Mouse (Mus musculus) E14TG2a.4 (cell line): ENCODE data around the gene Clock.

ENCODE experiments used
- H3K27me3 ChIP-seq: 2 replicates; pipeline ENCODE4 v1.6.1; 2014; ENCODE audit warnings: low read length, control low read depth; ENCODE audit not compliant: insufficient read depth
- H3K36me3 ChIP-seq: 2 replicates; pipeline ENCODE4 v1.6.1; 2014; ENCODE audit warnings: low read length, control low read depth; ENCODE audit not compliant: insufficient read depth
- H3K4me1 ChIP-seq: replicated peaks from 2 replicates; pipeline ENCODE4 v1.6.1; 2014; ENCODE audit warnings: low read depth, low read length, control low read depth
- H3K4me3 ChIP-seq: replicated peaks from 2 replicates; pipeline ENCODE4 v1.5.1; 2014; ENCODE audit warnings: mild to moderate bottlenecking, low read length
- H3K9me3 ChIP-seq: 2 replicates; pipeline ENCODE4 v1.6.1; 2014; ENCODE audit warnings: low read length, control low read depth
- CTCF ChIP-seq: conservative IDR thresholded peaks from 2 replicates; pipeline ENCODE4 v1.5.1; 2014; ENCODE audit warnings: low read length
- NANOG ChIP-seq: IDR thresholded peaks from 2 replicates; pipeline ENCODE4 v1.6.1; 2014; ENCODE audit warnings: borderline replicate concordance, low read length, mixed read lengths
- POU5F1 ChIP-seq: IDR thresholded peaks from 2 replicates; pipeline ENCODE4 v1.6.1; 2014; ENCODE audit warnings: low read length, borderline replicate concordance

The Clock gene

DNA sequence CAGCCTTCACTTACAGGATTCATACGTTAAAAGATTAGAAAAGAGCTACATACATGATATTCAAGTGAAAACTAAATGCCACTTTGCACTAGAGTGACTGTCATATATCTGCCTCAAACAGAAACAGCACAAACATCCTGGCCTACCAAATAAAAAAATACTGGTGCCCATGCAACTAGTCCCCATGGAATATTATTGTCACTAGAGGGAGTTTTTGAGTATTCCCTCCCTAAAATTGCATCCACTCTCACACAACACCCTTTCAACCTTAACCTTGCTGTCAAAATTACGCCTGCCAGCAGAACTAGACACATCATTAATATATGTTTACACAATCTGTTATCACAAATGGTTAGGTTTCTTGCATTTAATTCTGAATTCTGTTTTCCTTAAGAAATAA lies 2.6 kb downstream of the Clock start:
- no peak for TF ChIP-seq NANOG
- TF ChIP-seq CTCF, result no peak
- no peak for TF ChIP-seq POU5F1
- Histone ChIP-seq H3K4me3 (no peak overlapping the region), H3K36me3 (peaks cover 9% of the 10 kb centered on the region; the same call in 1 of the 2 replicates)

GRCm38 (mm10) chr5:76289234-76289691 lies 15.3 kb downstream of the Clock start:
- Histone ChIP-seq H3K4me3 (no peak overlapping the region), H3K9me3 (no peaks in the 10 kb centered on the region), H3K27me3 (no peaks in the 10 kb centered on the region), H3K4me1 (peaks cover 65% of the 10 kb centered on the region), H3K36me3 (no peaks in the 10 kb centered on the region)
- TF ChIP-seq POU5F1 (no peak), NANOG (no peak), CTCF (no peak)

More for the DNA sequence above, 2.6 kb downstream of the Clock start:
- Histone ChIP-seq H3K9me3 (no peaks in the 10 kb centered on the region), H3K4me1 (peaks cover 28% of the 10 kb centered on the region), H3K27me3 (no peaks in the 10 kb centered on the region)

GRCm38 (mm10) chr5:76288256-76288655 lies 16.3 kb downstream of the Clock start:
- Histone ChIP-seq H3K4me3 (peak overlapping the region; percentile 41), H3K36me3 (no peaks in the 10 kb centered on the region), H3K27me3 (no peaks in the 10 kb centered on the region), H3K9me3 (no peaks in the 10 kb centered on the region), H3K4me1 (peaks cover 69% of the 10 kb centered on the region)
- TF ChIP-seq CTCF, result no peak
- no peak for TF ChIP-seq POU5F1

DNA sequence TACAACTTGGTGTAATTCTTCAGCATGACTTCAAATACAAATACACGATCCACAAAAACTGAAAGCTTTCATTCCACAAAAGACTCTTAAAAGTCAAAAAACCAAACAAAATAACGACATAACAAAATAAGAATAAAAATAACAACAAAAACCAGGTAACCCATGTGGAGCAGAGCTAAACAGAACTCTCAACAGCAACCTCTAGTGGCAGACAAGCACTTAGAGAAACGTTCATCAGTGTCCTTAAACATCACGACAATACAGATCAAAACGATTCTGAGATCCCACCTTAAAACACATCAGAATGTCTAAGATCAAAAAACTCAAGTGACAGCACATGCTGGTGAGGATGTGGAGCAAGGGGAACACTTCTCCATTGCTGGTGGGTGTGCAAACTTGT lies 17.5 kb downstream of the Clock start:
- peak; percentile 34; the same call in 1 of the 2 replicates for TF ChIP-seq CTCF
- TF ChIP-seq POU5F1, result no peak
- peak overlapping the region; percentile 41; the same call in 1 of the 2 replicates for H3K4me3 ChIP-seq
- H3K36me3 ChIP-seq, result no peaks in the 10 kb centered on the region
- peaks cover 74% of the 10 kb centered on the region for H3K4me1 ChIP-seq
- H3K9me3 ChIP-seq, result no peaks in the 10 kb centered on the region
- H3K27me3 ChIP-seq, result no peaks in the 10 kb centered on the region

GRCm38 (mm10) chr5:76285699-76286098 lies 18.9 kb downstream of the Clock start:
- H3K9me3 ChIP-seq, result peaks cover 7% of the 10 kb centered on the region
- peaks cover 4% of the 10 kb centered on the region for H3K36me3 ChIP-seq
- H3K27me3 ChIP-seq, result no peaks in the 10 kb centered on the region
- H3K4me3 ChIP-seq, result 0 out of 2 replicates have a peak overlapping the region, but pooled peaks have one; percentile 10
- peaks cover 68% of the 10 kb centered on the region for H3K4me1 ChIP-seq
- peak; percentile 32; the same call in 1 of the 2 replicates for TF ChIP-seq POU5F1
- TF ChIP-seq NANOG, result peak; percentile 78
- TF ChIP-seq CTCF, result no peak

GRCm38 (mm10) chr5:76283890-76284289 lies 20.7 kb downstream of the Clock start:
- H3K36me3 ChIP-seq, result peaks cover 13% of the 10 kb centered on the region
- TF ChIP-seq POU5F1 (no peak), CTCF (no peak), NANOG (no peak)
- H3K9me3 ChIP-seq, result peaks cover 17% of the 10 kb centered on the region
- H3K27me3 ChIP-seq, result no peaks in the 10 kb centered on the region
- no peak overlapping the region for H3K4me3 ChIP-seq
- peaks cover 51% of the 10 kb centered on the region for H3K4me1 ChIP-seq

DNA sequence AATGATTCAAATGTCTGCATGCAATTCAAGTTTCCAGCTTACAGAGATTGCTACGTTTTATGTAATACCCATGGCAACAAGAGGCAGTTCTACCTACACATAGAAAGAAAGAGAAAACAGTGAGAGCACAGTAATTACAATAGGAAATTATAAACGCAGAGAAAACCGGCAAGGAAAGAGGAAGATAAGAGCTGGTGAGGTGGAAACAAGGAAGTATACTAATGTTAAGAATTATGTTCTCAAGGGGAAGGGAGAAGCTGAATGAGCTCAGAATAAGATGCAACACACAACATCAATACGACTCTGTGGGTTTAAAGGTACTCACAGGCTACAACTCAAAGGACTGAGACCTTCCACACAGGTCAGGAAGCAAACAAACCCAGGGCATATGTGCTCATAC lies 29.6 kb downstream of the Clock start:
- Histone ChIP-seq H3K4me1 (no peaks in the 10 kb centered on the region), H3K27me3 (no peaks in the 10 kb centered on the region), H3K36me3 (peaks cover 35% of the 10 kb centered on the region), H3K4me3 (no peak overlapping the region), H3K9me3 (peaks cover 21% of the 10 kb centered on the region)
- no peak for TF ChIP-seq POU5F1

- TF ChIP-seq CTCF (no peak), POU5F1 (no peak), NANOG (no peak)
Measured at GRCm38 (mm10) chr5:76250948-76251347, 53.6 kb downstream of the Clock start.

DNA sequence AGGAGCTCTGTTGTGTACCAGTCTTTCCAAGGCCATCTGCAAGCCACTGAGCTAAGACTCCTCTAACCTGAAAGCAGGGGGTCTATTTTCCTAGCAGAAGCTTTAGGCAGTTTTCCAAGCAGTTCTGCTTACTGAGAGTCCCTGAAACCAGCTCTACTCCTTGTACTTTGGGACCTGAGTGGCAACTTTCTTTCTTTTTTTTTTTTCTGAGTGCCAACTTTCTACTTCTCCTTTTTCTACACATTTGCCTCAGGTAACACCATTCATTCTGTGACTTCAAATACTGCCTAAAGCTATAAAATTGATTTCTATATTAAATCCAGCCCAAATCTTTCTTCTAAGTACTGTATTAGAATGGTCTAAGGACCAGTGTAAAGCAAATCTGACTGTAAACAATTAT lies 58.1 kb downstream of the Clock start:
- no peak for TF ChIP-seq NANOG
- no peak for TF ChIP-seq POU5F1
- TF ChIP-seq CTCF, result no peak
- H3K4me3 ChIP-seq, result no peak overlapping the region

More at GRCm38 (mm10) chr5:76250948-76251347, 53.6 kb downstream of the Clock start:
- Histone ChIP-seq H3K36me3 (peaks cover 32% of the 10 kb centered on the region), H3K27me3 (no peaks in the 10 kb centered on the region), H3K9me3 (no peaks in the 10 kb centered on the region), H3K4me3 (no peak overlapping the region), H3K4me1 (no peaks in the 10 kb centered on the region)

More for the DNA sequence above, 58.1 kb downstream of the Clock start:
- H3K9me3 ChIP-seq, result no peaks in the 10 kb centered on the region
- H3K4me1 ChIP-seq, result no peaks in the 10 kb centered on the region
- no peaks in the 10 kb centered on the region for H3K27me3 ChIP-seq
- peaks cover 21% of the 10 kb centered on the region; the same call in 1 of the 2 replicates for H3K36me3 ChIP-seq
